Comparison of ENCODE assay signal across 9 mouse cellular contexts in the genomic region with DNA sequence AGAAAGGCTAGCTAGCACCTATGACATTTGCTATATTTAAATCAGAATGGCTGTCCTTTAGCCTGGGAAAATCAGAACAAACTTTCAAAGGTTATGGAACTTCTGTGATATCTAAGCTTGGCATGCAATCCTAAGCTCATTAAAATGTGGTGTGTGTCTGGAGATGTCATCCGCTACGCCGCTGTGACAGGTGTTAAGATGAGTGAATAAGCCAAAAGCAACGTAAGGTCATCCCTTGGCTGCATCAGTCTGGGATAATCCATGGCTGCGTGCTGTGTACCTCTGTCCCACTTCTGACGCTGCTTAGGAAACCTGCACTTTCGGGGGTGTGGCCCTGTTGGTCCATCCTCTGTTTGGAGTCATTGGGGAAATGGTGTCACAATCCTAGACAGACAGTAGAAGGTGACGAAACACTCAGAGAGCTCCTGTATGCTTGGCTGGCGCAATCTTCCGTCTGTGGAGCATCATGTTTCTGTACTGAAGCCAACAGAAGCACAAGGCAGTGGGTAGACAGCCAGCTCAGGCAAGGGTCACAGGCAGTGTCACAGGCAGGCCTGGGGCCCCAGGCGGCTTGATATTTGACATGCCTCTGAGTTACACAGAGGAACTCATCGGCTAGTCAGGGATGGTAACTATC. TPM values are rescaled to one million over a fixed set of nuclear protein-coding genes. Genes with fewer than 3 reads are reported as not detected.
A peak's percentile ranks its signal among the peaks of the same experiment; 100 is the strongest.
DNase-seq lines count a peak whose midpoint lies in the region; ATAC-seq and TF ChIP-seq lines count a peak whose summit lies in the region.
"Had no signal": no experiment of that assay in that cellular context is flagged by ENCODE, and none has a peak within 500 bp of the region (broad histone marks: within the 10 kb centered on the region; RNA-seq: fewer than 3 reads in every experiment).

No protein-coding gene starts in this region.

- no peak for DNase-seq in testis, postnatal 14 days (ENCODE audit: low spot score)
- no peak for DNase-seq in stomach, postnatal 0 days (ENCODE audit: low spot score)
- DNase-seq in layer of hippocampus, adult 8-10 months (ENCODE audit: low spot score in 2 of 2), result no peak
- DNase-seq in right cerebral cortex, adult 18-20 months, result no peak
- no peak for DNase-seq in hindbrain, embryonic 11.5 days (ENCODE audit: low spot score)

- peak overlapping the region; percentile 9; the same call in 1 of the 2 replicates for H3K4me3 ChIP-seq in testis, adult 2 months (ENCODE audit: control insufficient read depth, low read depth, low read length)
- no peak overlapping the region for H3K4me3 ChIP-seq in heart, embryonic 13.5 days
- H3K4me3 ChIP-seq in liver, embryonic 12.5 days, result no peak overlapping the region
- no peak overlapping the region for H3K4me3 ChIP-seq in stomach, postnatal 0 days (ENCODE audit: low read depth, low read length)
- H3K4me3 ChIP-seq in hindbrain, embryonic 11.5 days (ENCODE audit: low read depth, low read length), result no peak overlapping the region
- H3K4me3 ChIP-seq: erythroblast, embryonic 14.5 days had no signal

- WGBS in heart, embryonic 13.5 days, result 29% methylated on average over 12 of the region's 12 CpGs
- 57% methylated on average over 12 of the region's 12 CpGs for WGBS in liver, embryonic 12.5 days (ENCODE audit: insufficient replicate concordance)
- WGBS in stomach, postnatal 0 days, result 56% methylated on average over 12 of the region's 12 CpGs
- WGBS in hindbrain, embryonic 11.5 days, result 83% methylated on average over 12 of the region's 12 CpGs

- no peaks in the 10 kb centered on the region for H3K4me1 ChIP-seq in testis, adult 2 months (ENCODE audit: control insufficient read depth, insufficient read depth, low read length)
- peaks cover 39% of the 10 kb centered on the region for H3K4me1 ChIP-seq in heart, embryonic 13.5 days
- H3K4me1 ChIP-seq in liver, embryonic 12.5 days, result peaks cover 13% of the 10 kb centered on the region; the same call in 1 of the 2 replicates
- H3K4me1 ChIP-seq in stomach, postnatal 0 days (replicated peaks; ENCODE audit: control insufficient read depth, insufficient read depth), result 0 out of 2 replicates have a peak, but pooled peaks cover 3% of the 10 kb centered on the region
- H3K4me1 ChIP-seq in hindbrain, embryonic 11.5 days (replicated peaks; ENCODE audit: control insufficient read depth, insufficient read depth, low read length), result no peaks in the 10 kb centered on the region

- no peaks in the 10 kb centered on the region for H3K9me3 ChIP-seq in heart, embryonic 13.5 days
- no peaks in the 10 kb centered on the region for H3K9me3 ChIP-seq in liver, embryonic 12.5 days (replicated peaks)
- no peaks in the 10 kb centered on the region for H3K9me3 ChIP-seq in stomach, postnatal 0 days (ENCODE audit: control insufficient read depth, low read length)
- no peaks in the 10 kb centered on the region for H3K9me3 ChIP-seq in hindbrain, embryonic 11.5 days (ENCODE audit: control insufficient read depth, low read length)

- no peak for TF ChIP-seq POLR2A in testis, adult 2 months (IDR thresholded peaks at IDR 0.05; ENCODE audit: control insufficient read depth, low read depth, low read length)

- ATAC-seq in heart, embryonic 13.5 days (ENCODE audit: extremely low read depth, insufficient number of reproducible peaks, low FRiP score, low TSS enrichment), result peak; percentile 63; the same call in 1 of the 2 replicates
- ATAC-seq in liver, embryonic 12.5 days, result peak; percentile 65
- ATAC-seq in stomach, postnatal 0 days (ENCODE audit: low FRiP score, low TSS enrichment), result no peak; the same call in 1 of the 2 replicates
- no peak for ATAC-seq in hindbrain, embryonic 11.5 days (ENCODE audit: low FRiP score)

- no peak overlapping the region for H3K27ac ChIP-seq in testis, adult 2 months (ENCODE audit: control insufficient read depth, insufficient read depth, low read depth, low read length)
- peak overlapping the region; percentile 83 for H3K27ac ChIP-seq in heart, embryonic 13.5 days (replicated peaks)
- no peak overlapping the region; the same call in 1 of the 2 replicates for H3K27ac ChIP-seq in liver, embryonic 12.5 days
- H3K27ac ChIP-seq in stomach, postnatal 0 days (replicated peaks), result 0 out of 2 replicates have a peak overlapping the region, but pooled peaks have one; percentile 18
- no peak overlapping the region for H3K27ac ChIP-seq in hindbrain, embryonic 11.5 days (ENCODE audit: low read depth, low read length)

- no peaks in the 10 kb centered on the region for H3K27me3 ChIP-seq in testis, adult 2 months (ENCODE audit: control insufficient read depth, insufficient read depth, low read length)
- H3K27me3 ChIP-seq in heart, embryonic 13.5 days (replicated peaks), result no peaks in the 10 kb centered on the region
- H3K27me3 ChIP-seq in liver, embryonic 12.5 days (replicated peaks), result no peaks in the 10 kb centered on the region
- no peaks in the 10 kb centered on the region for H3K27me3 ChIP-seq in stomach, postnatal 0 days (ENCODE audit: control insufficient read depth, insufficient read depth, low read length)
- no peaks in the 10 kb centered on the region for H3K27me3 ChIP-seq in hindbrain, embryonic 11.5 days (ENCODE audit: control insufficient read depth, insufficient read depth, low read length)

- H3K9ac ChIP-seq in heart, embryonic 13.5 days, result peak overlapping the region; percentile 5; the same call in 1 of the 2 replicates
- no peak overlapping the region for H3K9ac ChIP-seq in liver, embryonic 12.5 days
- no peak overlapping the region for H3K9ac ChIP-seq in stomach, postnatal 0 days (ENCODE audit: low read length)
- no peak overlapping the region for H3K9ac ChIP-seq in hindbrain, embryonic 11.5 days (ENCODE audit: low read depth, low read length)

- TF ChIP-seq EP300 in stomach, postnatal 0 days (optimal IDR thresholded peaks at IDR 0.05), result no peak

- no peak for TF ChIP-seq CTCF in testis, adult 2 months (IDR thresholded peaks at IDR 0.05; ENCODE audit: control insufficient read depth, insufficient read depth, insufficient replicate concordance, low read depth, low read length)
- no peak for TF ChIP-seq CTCF in stomach, postnatal 0 days (IDR thresholded peaks at IDR 0.05; ENCODE audit: low read depth)

- H3K4me2 ChIP-seq in heart, embryonic 13.5 days, result peak overlapping the region; percentile 32
- no peak overlapping the region for H3K4me2 ChIP-seq in liver, embryonic 12.5 days
- no peak overlapping the region for H3K4me2 ChIP-seq in stomach, postnatal 0 days (replicated peaks; ENCODE audit: low read depth)
- H3K4me2 ChIP-seq in hindbrain, embryonic 11.5 days (replicated peaks; ENCODE audit: low read depth, low read length), result no peak overlapping the region

- H3K36me3 ChIP-seq in testis, adult 2 months (ENCODE audit: control insufficient read depth, insufficient read depth, low read length), result no peaks in the 10 kb centered on the region
- H3K36me3 ChIP-seq in heart, embryonic 13.5 days, result peaks cover 3% of the 10 kb centered on the region; the same call in 1 of the 2 replicates
- H3K36me3 ChIP-seq in liver, embryonic 12.5 days, result no peaks in the 10 kb centered on the region
- H3K36me3 ChIP-seq in stomach, postnatal 0 days (ENCODE audit: control insufficient read depth, insufficient read depth, low read length), result no peaks in the 10 kb centered on the region
- no peaks in the 10 kb centered on the region for H3K36me3 ChIP-seq in hindbrain, embryonic 11.5 days (ENCODE audit: control insufficient read depth, insufficient read depth, low read length)

RNA-seq across cellular contexts. Expression of a gene that starts 15.0 kb away (rescaled TPM):
- polyA plus RNA-seq in testis, adult 2 months (2012; rRNA removed), result 21.7 and 26.8 TPM in 2 replicates
- 9.0 and 13.5 TPM in 2 replicates for polyA plus RNA-seq in heart, embryonic 13.5 days (2015; fragmentation: Nextera tagmentation; extraction: Ambion mirVana)
- 0.75 and 0.93 TPM in 2 replicates for polyA plus RNA-seq in liver, embryonic 12.5 days (2016; fragmentation: Nextera tagmentation; extraction: Ambion mirVana)
- polyA plus RNA-seq in stomach, postnatal 0 days (2015; fragmentation: Nextera tagmentation; extraction: Ambion mirVana), result 6.4 and 6.7 TPM in 2 replicates
- 1 to 10 TPM; 2.8 to 4.0 (median 4.0) TPM for total RNA-seq in layer of hippocampus, adult 8-10 months (2022)
- polyA plus RNA-seq in hindbrain, embryonic 11.5 days (2014; fragmentation: Nextera tagmentation; extraction: Ambion mirVana), result 0.33 and 0.62 TPM in 2 replicates
- polyA plus RNA-seq: erythroblast, embryonic 14.5 days had no signal

RNA-seq across cellular contexts. Expression of a gene that starts 39.8 kb away (rescaled TPM):
- 5.5 and 6.3 TPM in 2 replicates for polyA plus RNA-seq in testis, adult 2 months (2012; rRNA removed)
- polyA plus RNA-seq in heart, embryonic 13.5 days (2015; fragmentation: Nextera tagmentation; extraction: Ambion mirVana), result 26.0 and 31.8 TPM in 2 replicates
- polyA plus RNA-seq in liver, embryonic 12.5 days (2016; fragmentation: Nextera tagmentation; extraction: Ambion mirVana), result 23.3 and 24.3 TPM in 2 replicates
- 13.0 and 13.6 TPM in 2 replicates for polyA plus RNA-seq in stomach, postnatal 0 days (2015; fragmentation: Nextera tagmentation; extraction: Ambion mirVana)
- 10 to 100 TPM in 1 of 4 experiments, 1 to 10 TPM in 3; 7.0 to 11.1 (median 8.9) TPM for total RNA-seq in layer of hippocampus, adult 8-10 months (2022)
- 22.7 and 25.1 TPM in 2 replicates for polyA plus RNA-seq in hindbrain, embryonic 11.5 days (2014; fragmentation: Nextera tagmentation; extraction: Ambion mirVana)

Comparison
In these comparisons a context has a peak if more than half of its experiments do, and no peak if none do; other contexts are left out.
1. H3K27ac ChIP-seq: peak in heart, embryonic 13.5 days (single experiment) and stomach, postnatal 0 days (single experiment); none in testis, adult 2 months (single experiment), liver, embryonic 12.5 days (single experiment) and hindbrain, embryonic 11.5 days (single experiment).
2. ATAC-seq: peak in heart, embryonic 13.5 days (single experiment) and liver, embryonic 12.5 days (single experiment); none in stomach, postnatal 0 days (single experiment) and hindbrain, embryonic 11.5 days (single experiment).